Mouse (Mus musculus) neutrophil, adult 83 days (primary cell): Measurements from ENCODE around the gene Olfr98. TPM values are rescaled to one million over a fixed set of nuclear protein-coding genes. Genes with fewer than 3 reads are reported as not detected.

Experiments used
- total RNA-seq, 2 experiments: library from RNA; stranded (reverse); gene quantifications; one replicate each; pipeline ENCODE4 v1.2.4; 2023

Olfr98 gene
- total RNA-seq: not detected

DNA sequence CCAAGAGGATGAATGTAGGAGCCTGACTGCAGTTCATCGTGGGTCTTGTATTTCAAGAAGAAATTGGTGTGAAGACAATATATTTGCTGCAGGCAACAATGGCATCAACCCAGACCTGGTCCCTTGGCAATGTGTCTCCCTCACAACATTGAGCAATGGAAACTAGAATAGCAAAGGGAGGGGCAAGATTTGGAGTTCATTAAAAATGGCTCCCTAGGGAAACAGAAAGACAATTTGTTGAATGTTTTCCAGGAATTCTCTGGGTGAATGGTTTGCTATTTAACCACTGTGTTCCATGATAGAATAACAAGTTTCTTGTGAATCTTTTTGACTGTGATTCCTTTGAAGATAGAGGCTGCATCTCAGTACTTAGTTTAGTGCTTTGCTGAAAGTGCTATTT lies at the start of gene Olfr98:
TSS of gene Olfr98 (minus strand) at position 124 of the 400 bp plus-strand sequence.

DNA sequence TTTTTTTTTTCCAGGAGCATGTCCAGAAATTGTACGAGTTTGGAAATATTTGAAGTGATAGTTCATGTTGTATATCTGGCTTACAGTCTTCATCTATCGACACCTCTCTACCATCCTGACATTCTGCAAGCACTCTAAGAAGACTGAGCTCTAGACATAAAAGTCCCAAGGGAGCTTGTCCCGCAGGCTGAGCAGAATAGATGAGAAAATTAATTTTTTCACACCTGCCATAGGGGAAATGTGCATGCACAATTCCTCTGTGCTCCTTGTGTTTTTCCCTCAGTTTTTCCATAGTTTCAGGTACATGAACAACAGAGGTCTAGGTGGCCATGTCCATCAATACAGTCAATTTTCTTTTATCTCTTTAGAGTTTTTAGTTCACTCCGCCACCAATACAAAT lies 40.7 kb upstream of the Olfr98 start, which contains the start of gene Olfr101:
TSS of gene Olfr101 (minus strand) at position 101 of the 400 bp plus-strand sequence.

GRCm38 (mm10) chr17:37283360-37283759 lies 19.8 kb upstream of the Olfr98 start, which contains the start of gene Olfr99:
Gene Olfr99 (minus strand): TSS chr17:37283460.

GRCm38 (mm10) chr17:37270058-37270701 lies 6.6 kb upstream of the Olfr98 start, which contains the start of gene H2-M3:
Gene H2-M3 (plus strand): TSS chr17:37270220.

GRCm38 (mm10) chr17:37237230-37237629 lies 26.3 kb downstream of the Olfr98 start, which contains the start of gene Olfr97:
Gene Olfr97 (minus strand): TSS chr17:37237330.

DNA sequence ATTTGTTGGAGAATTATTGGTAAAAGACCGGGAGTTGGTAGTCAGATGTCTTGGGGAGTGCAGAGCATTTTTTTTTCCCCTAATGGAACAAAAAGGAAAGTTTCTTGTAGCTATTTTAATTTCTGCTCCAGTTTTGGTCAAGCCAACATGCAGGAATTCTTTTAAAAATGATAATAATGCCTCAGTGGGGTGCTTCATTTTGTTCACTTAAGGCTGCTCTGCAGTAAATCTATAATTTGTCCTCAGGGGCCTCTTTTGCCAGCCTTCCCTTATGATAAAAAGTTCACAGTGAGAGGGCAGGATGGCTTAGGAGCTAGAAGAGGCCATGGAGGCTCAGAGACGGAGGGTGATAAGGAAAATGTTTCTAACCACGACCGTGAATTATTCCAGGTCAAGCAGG lies 43.7 kb downstream of the Olfr98 start, which contains the start of gene Olfr96:
TSS of gene Olfr96 (plus strand) at position 301 of the 400 bp plus-strand sequence.

GRCm38 (mm10) chr17:37213018-37213417 lies 50.5 kb downstream of the Olfr98 start, which contains the start of gene Olfr95:
Gene Olfr95 (minus strand): TSS chr17:37213118.

Other genes with a start within 250 kb of the Olfr98 start
- not detected for gene Mog, start 240.4 kb downstream of the Olfr98 start, total RNA-seq
- 10 to 100 TPM; 87.9 to 96.0 TPM for gene Gabbr1, start 217.8 kb downstream of the Olfr98 start, total RNA-seq
- under 1 TPM in 1 of 2 experiments, not detected in 1; 0.24 TPM for gene Olfr90, start 175.2 kb downstream of the Olfr98 start, total RNA-seq
- not detected for gene Olfr91, start 165.5 kb downstream of the Olfr98 start, total RNA-seq
- not detected for gene Olfr92, start 143.7 kb downstream of the Olfr98 start, total RNA-seq
- gene Olfr93, start 102.3 kb downstream of the Olfr98 start, total RNA-seq: not detected
- not detected for gene Ubd, start 69.9 kb downstream of the Olfr98 start, total RNA-seq
- gene Olfr94, start 62.8 kb downstream of the Olfr98 start, total RNA-seq: not detected
- not detected for gene Olfr95, start 50.6 kb downstream of the Olfr98 start, total RNA-seq
- not detected for gene Olfr96, start 43.6 kb downstream of the Olfr98 start, total RNA-seq
- gene Olfr97, start 26.4 kb downstream of the Olfr98 start, total RNA-seq: not detected
- 1 to 10 TPM; 4.0 to 5.0 TPM for gene H2-M3, start 6.5 kb upstream of the Olfr98 start, total RNA-seq
- gene Olfr99, start 19.7 kb upstream of the Olfr98 start, total RNA-seq: not detected
- gene Olfr101, start 40.6 kb upstream of the Olfr98 start, total RNA-seq: not detected
- gene Olfr102, start 53.3 kb upstream of the Olfr98 start, total RNA-seq: not detected
- gene Olfr103, start 75.9 kb upstream of the Olfr98 start, total RNA-seq: not detected
- gene Olfr104-ps, start 95.8 kb upstream of the Olfr98 start, total RNA-seq: not detected
- not detected for gene Olfr105-ps, start 115.3 kb upstream of the Olfr98 start, total RNA-seq
- gene Olfr106-ps, start 126.6 kb upstream of the Olfr98 start, total RNA-seq: not detected
- not detected for gene Olfr107, start 135.5 kb upstream of the Olfr98 start, total RNA-seq
- gene Olfr108, start 181.7 kb upstream of the Olfr98 start, total RNA-seq: not detected
- gene Olfr109, start 195.2 kb upstream of the Olfr98 start, total RNA-seq: not detected
- not detected for gene H2-M2, start 219.8 kb upstream of the Olfr98 start, total RNA-seq
- gene Olfr110, start 228.7 kb upstream of the Olfr98 start, total RNA-seq: not detected
- gene Olfr111, start 244.3 kb upstream of the Olfr98 start, total RNA-seq: not detected